Mouse (Mus musculus) testis, adult 2 months (tissue): ENCODE results near the gene Ccdc149. TPM values are rescaled to one million over a fixed set of nuclear protein-coding genes. Genes with fewer than 3 reads are reported as not detected.

Source experiments
- H3K27ac ChIP-seq: fragments of 200-500 bp; 2 replicates; pipeline ENCODE4 v1.5.1; 2012; ENCODE audit warnings: low read depth, low read length; ENCODE audit not compliant: control insufficient read depth, insufficient read depth
- H3K27me3 ChIP-seq: fragments of 200-500 bp; 2 replicates; pipeline ENCODE4 v1.6.1; 2012; ENCODE audit warnings: mild to moderate bottlenecking, low read length, moderate library complexity; ENCODE audit not compliant: control insufficient read depth, insufficient read depth
- H3K36me3 ChIP-seq: fragments of 200-500 bp; 2 replicates; pipeline ENCODE4 v1.6.1; 2012; ENCODE audit warnings: mild to moderate bottlenecking, low read length; ENCODE audit not compliant: control insufficient read depth, insufficient read depth
- H3K4me1 ChIP-seq: fragments of 200-500 bp; 2 replicates; pipeline ENCODE4 v1.6.1; 2012; ENCODE audit warnings: low read length; ENCODE audit not compliant: control insufficient read depth, insufficient read depth
- H3K4me3 ChIP-seq: fragments of 200-500 bp; 2 replicates; pipeline ENCODE4 v1.5.1; 2012; ENCODE audit warnings: low read depth, mild to moderate bottlenecking, low read length, moderate library complexity, mixed read lengths; ENCODE audit not compliant: control insufficient read depth
- CTCF ChIP-seq: fragments of 200-500 bp; IDR thresholded peaks from 2 replicates; pipeline ENCODE4 v1.5.1; 2012; ENCODE audit warnings: low read depth, mild to moderate bottlenecking, inconsistent platforms, low read length, moderate library complexity; ENCODE audit not compliant: control insufficient read depth, insufficient read depth, insufficient replicate concordance
- POLR2A ChIP-seq: fragments of 200-500 bp; IDR thresholded peaks from 2 replicates; pipeline ENCODE4 v1.6.1; 2012; ENCODE audit warnings: low read depth, mild to moderate bottlenecking, inconsistent platforms, low read length, moderate library complexity; ENCODE audit not compliant: control insufficient read depth
- polyA plus RNA-seq: library from polyadenylated mRNA; depleted of rRNA; stranded (reverse); fragments of >200 nt; gene quantifications from 2 replicates; pipeline ENCODE4 v1.2.3, GENCODE M21; 2012

The Ccdc149 gene
- polyA plus RNA-seq, 1 experiment = 0.52 TPM

DNA sequence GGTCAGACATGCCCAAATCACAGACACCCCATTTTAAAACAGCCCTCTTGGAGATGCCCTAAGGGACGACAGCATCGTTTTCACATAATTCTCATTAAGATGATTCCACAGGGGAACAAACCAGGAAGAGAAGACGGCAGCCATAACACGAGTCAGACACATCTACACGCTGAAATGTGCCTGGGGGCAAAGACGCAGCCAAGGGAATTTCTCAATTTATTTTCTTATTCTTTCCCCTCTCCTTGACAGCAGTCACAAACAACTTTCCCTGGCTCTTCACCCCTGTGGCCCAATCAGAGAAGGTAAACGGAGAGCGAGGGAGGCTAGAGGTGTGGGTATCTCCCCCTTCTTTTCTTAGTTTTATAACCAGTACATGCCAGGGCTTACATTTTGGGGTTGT is 66.9 kb downstream of the Ccdc149 start:
- TF ChIP-seq CTCF (no peak), POLR2A (no peak)
- no peaks in the 10 kb centered on the region for H3K27me3 ChIP-seq
- H3K4me3 ChIP-seq = no peak overlapping the region

DNA sequence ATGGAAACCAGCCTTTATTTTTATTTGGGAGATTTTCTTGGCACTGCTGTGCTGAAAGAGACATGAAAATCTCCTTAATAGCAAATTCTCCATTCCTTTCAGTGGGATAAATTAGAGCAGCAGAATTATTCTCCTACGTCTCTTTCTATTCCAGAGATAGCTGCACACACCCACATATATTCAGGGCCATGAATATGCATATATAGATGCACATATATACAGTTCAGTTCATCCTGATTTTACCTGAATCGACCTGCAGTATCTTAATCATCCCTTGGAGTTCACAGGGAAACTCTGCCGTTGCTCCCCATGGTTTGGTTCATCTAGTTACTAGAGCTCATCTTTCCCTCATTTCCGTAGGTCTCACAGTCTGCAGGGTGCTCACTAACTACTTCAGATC is 77.6 kb downstream of the Ccdc149 start:
- Histone ChIP-seq H3K36me3 (no peaks in the 10 kb centered on the region), H3K4me1 (no peaks in the 10 kb centered on the region), H3K27ac (no peak overlapping the region), H3K27me3 (no peaks in the 10 kb centered on the region), H3K4me3 (no peak overlapping the region)
- TF ChIP-seq POLR2A = no peak

More for the DNA sequence above, 66.9 kb downstream of the Ccdc149 start:
- Histone ChIP-seq H3K4me1 (no peaks in the 10 kb centered on the region), H3K36me3 (no peaks in the 10 kb centered on the region), H3K27ac (no peak overlapping the region)

DNA sequence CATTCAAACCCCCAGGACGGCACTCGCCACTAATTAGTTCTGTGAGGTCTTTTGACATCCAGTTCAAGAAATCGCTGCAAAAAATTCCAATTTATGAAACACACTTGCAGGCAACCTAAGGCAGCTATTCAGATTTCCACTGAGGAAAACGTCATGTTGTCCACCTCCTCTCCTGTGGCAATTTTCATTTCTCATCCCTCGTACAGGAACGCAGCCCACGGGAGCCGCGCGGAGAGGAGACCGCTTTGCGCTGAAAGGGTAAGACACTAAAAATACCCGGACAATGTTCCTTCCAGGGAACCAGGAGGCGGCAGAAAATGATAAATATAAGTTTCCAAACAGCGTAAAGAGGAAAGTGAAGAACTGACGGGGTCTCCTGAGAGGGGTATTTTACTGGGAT is 79.8 kb downstream of the Ccdc149 start:
- Histone ChIP-seq H3K36me3 (no peaks in the 10 kb centered on the region), H3K4me3 (no peak overlapping the region), H3K27ac (no peak overlapping the region), H3K27me3 (no peaks in the 10 kb centered on the region), H3K4me1 (no peaks in the 10 kb centered on the region)
- TF ChIP-seq POLR2A (no peak), CTCF (no peak)

DNA sequence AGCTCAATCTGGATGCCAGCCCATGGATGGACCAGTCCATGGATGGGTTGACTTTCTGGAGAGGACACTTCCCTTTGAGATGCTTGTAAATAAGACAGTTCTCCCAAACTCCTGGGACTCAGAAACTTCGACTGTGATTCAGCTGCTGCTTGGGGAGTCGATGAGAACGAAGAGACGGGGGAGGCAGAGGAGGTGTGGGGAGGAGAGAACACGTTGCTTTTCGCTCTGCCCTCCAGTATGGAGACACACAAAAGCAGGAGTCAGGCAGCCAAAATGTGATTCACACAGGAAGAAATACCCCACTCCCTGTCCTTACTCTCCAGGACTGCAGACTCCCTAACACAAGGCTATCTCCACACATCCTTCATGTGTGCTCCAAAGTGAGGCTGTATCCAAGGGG is 80.9 kb downstream of the Ccdc149 start:
- no peak for TF ChIP-seq POLR2A
- TF ChIP-seq CTCF = no peak
- Histone ChIP-seq H3K4me3 (no peak overlapping the region), H3K4me1 (no peaks in the 10 kb centered on the region), H3K27ac (no peak overlapping the region), H3K27me3 (no peaks in the 10 kb centered on the region), H3K36me3 (no peaks in the 10 kb centered on the region)

DNA sequence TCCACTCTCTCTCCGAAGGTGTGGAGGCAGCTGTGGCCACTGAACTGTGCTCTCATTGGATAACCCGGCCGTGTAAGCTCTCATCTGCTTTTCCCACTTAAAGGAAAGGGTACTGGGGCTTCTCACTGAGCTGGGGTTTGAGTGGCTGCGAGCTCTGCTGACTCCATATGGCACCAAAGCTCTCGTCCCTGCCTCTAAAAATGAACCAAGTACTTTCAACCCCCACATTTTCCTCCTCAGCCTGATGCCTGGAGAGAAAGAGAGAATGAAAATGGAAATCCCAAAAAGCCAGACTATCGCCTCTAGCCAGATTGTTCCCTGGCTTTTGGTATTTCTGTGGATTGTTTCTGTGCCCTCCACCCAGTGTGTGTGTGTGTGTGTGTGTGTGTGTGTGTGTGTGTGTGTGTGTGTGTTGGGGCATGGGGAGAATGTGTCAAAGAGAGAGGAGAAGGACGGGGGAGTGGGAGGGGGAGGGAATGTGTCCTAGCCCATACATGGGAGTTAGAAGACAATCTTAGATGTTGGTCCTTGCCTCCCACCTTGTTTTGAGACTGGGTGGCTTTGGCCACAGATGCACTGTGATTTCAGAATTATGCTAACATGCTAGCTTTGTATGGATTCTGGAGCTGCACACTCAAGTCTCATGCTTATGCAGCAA is 83.1 kb downstream of the Ccdc149 start:
- no peak overlapping the region for H3K4me3 ChIP-seq

DNA sequence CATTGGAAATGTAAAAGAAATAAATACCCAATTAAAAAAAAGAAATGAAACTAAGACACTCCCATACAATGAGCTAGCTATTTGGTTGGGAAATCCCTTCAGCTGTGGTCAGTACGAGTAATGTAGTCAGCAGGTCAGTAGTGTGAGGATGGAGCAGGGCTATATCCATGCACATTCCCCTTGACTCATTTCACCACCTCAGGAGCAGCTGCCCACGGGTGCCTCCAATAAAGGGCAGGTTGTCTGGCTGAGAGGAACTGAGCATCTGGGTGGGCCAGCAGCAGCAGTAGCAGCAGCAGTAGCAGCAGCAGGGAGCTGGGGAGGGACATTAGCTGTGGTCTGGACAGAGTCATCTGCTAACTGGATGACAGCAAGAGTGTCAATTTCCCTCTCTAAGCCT is 85.3 kb downstream of the Ccdc149 start:
- TF ChIP-seq POLR2A = no peak
- TF ChIP-seq CTCF = no peak
- no peak overlapping the region for H3K4me3 ChIP-seq

More for the DNA sequence above, 83.1 kb downstream of the Ccdc149 start:
- Histone ChIP-seq H3K27me3 (no peaks in the 10 kb centered on the region), H3K4me1 (no peaks in the 10 kb centered on the region), H3K27ac (no peak overlapping the region), H3K36me3 (no peaks in the 10 kb centered on the region)
- TF ChIP-seq CTCF (no peak), POLR2A (no peak)

DNA sequence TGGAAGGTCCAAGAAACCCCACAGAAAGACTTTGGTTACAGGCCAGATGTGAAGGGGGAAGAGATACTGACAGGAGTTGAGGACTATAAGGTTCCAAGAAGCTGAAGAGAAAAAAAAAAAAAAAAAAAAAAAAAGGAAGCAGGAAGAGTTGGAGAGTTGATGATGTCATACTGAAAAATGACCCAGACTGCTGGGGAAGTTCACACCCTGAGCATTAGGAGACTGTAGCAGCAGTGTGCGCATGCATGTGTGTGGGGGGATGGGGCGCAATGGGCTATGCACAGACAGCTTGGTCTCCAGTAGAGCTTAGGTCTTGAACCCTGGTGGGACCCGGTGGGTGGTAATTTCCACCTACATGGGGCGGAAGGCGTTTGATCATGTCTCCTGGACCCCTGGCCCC is 87.6 kb downstream of the Ccdc149 start:
- H3K27ac ChIP-seq = no peak overlapping the region
- no peak for TF ChIP-seq POLR2A
- TF ChIP-seq CTCF = no peak
- no peaks in the 10 kb centered on the region for H3K4me1 ChIP-seq
- no peaks in the 10 kb centered on the region for H3K36me3 ChIP-seq
- no peaks in the 10 kb centered on the region for H3K27me3 ChIP-seq
- no peak overlapping the region for H3K4me3 ChIP-seq

More for the DNA sequence above, 85.3 kb downstream of the Ccdc149 start:
- Histone ChIP-seq H3K4me1 (no peaks in the 10 kb centered on the region), H3K27ac (no peak overlapping the region), H3K27me3 (no peaks in the 10 kb centered on the region), H3K36me3 (no peaks in the 10 kb centered on the region)

DNA sequence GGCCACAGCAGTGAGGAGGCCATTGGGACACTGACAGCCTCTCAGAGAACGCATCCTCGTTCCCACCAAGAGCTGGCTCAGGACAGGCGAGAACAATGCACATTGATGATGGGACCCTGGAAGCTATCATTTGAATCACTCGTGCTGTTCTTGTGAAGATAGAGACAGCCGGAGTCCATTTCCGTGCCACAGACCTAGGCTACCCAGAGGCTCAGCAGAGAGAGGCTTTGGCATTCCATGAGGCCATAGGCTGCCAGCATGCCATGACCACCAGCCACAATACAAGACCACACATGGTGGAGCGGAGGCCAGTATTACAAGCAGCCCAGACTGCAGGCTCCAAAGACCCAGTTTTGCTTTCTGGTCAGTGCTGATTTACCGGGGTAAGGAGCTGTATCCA is 88.5 kb downstream of the Ccdc149 start:
- Histone ChIP-seq H3K4me1 (no peaks in the 10 kb centered on the region), H3K4me3 (no peak overlapping the region), H3K27ac (no peak overlapping the region), H3K27me3 (no peaks in the 10 kb centered on the region), H3K36me3 (no peaks in the 10 kb centered on the region)
- TF ChIP-seq CTCF = no peak
- no peak for TF ChIP-seq POLR2A
